Mouse (Mus musculus) megakaryocyte-erythroid progenitor cell, adult 5-6 weeks (primary cell): ENCODE data around the gene Atp7b. TPM values are rescaled to one million over a fixed set of nuclear protein-coding genes. Genes with fewer than 3 reads are reported as not detected.

ENCODE experiments used
- ATAC-seq: replicated peaks from 2 replicates; pipeline ENCODE4 v1.8.0; 2016; ENCODE audit warnings: mild to moderate bottlenecking, inconsistent platforms; ENCODE audit not compliant: severe bottlenecking, poor library complexity, low FRiP score, low TSS enrichment
- total RNA-seq, 2 experiments: library from RNA; stranded (forward) in 1 of 2; stranded (reverse) in 1 of 2; fragments of 200-1000, 215-1000 nt in 1 of 2; fragments of >200 nt in 1 of 2; fragmentation: Nextera tagmentation in 1 of 2; gene quantifications; 2 replicates each; pipeline ENCODE4 v1.2.3; 2014 to 2017

Atp7b gene
- total RNA-seq, 2 experiments from 2014 or later, result 29.1 to 51.5 TPM

DNA sequence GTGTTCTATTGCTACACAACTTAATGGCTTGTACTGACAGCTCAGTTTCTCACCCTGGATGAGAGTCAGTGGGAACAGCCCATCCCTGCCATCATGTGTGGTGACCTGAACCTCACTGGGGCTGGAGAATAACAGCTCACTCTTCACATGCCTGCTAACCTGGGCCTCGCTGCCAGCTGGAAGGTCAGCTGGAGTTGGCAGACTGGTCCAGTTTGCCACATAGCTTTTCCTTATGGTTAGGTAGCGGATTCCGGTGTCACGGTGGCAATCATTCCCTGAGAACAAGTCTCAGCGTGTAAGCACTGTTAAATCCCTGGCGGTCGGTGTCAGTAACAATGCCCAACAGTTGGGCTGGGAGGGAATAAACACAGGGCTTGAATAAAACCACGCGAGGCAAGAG lies 24.0 kb downstream of the Atp7b start:
- ATAC-seq, result no peak

DNA sequence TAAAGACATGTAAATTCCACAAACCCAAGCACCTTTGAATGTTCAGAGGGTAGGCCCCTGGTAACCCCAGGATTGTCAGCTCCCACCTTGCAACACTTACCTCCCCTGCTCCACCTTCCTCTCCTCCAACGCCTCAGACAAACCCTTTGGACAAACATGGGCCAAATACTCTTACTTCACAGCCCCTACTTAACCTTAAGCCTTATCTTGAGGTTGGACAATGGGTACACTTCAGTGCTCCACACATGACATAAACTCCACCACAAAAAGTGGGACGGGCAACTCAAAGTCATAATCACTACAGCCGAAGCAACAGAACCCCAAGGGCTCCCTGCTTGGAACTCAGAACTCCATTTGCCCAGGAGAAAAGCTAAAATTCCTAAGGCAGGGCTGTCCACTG lies 29.1 kb downstream of the Atp7b start:
- no peak for ATAC-seq

DNA sequence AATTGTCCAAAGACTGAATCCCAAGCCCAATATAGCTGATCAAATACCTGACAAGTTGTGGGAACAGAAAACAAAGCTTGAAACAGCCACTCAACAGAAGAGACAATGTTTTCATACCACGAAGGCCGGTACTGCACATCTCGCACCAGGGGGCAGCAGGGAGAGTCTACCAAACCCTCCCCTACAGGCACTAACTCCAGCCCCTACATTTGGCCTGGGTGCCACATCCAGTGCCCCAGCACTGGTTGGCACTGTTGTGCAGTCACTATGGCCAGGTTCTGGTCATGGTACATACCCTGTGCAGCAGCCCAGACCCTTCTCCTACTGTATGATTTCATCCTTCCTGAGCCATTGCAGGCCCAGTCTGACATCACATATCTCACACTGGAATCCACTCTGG lies 31.1 kb downstream of the Atp7b start:
- peak; percentile 69; the same call in 1 of the 2 replicates for ATAC-seq

DNA sequence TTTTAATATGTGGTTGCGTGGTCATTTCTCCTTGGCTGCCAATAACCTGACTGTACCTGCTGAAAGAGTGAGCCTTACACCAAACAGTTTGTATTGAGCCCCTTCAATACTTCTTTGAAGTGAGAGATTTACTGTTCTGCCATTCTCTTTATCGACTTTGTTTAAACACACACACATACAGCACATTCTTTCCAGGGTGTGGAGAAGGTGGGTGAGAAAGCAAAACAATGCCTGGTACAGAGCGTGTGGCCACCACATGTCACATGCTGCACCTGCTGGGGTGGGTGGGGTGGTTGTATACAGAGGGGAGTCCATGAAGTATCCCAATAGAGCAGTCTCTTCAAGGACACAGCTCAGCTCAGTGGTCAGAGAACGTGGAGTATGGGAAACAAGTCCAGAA lies 34.9 kb downstream of the Atp7b start:
- ATAC-seq, result no peak

DNA sequence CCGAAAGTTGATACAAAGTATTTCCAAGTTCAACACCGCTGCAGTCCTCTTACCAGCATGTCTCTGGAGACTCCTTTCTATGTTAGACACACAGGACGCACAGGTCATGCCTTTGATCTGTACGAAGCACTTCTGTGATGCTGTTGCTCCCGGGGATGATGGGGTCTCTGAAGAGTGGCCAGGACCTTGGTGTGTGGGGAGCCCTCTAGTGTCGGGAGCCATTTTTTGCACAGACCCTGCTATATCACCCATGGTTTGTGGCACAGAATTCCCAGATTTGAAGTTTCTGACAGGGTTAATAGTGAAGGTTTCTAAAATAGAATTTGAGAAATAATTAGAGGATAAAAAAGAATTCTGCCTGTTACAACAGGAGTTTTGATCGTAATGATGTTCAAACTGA lies 37.9 kb downstream of the Atp7b start:
- ATAC-seq, result no peak

DNA sequence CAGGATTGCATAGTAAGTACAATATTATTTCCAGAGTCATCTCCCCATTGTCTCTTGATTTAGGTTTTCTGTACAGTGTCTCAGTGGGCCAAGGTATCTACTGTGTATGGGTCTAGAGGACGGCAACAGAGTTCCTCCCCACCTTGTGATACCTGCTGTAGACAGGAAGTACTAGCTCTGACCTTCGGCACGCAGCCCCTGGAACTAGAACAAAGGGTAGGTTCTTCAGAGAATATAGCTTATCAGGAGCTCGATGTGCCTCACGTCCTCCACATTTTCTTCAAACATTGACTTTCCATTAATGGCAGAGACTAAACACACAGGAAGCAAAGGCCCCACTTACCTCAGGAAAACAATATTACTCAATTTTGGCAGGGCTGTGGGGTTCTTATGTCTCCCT lies 40.6 kb downstream of the Atp7b start:
- no peak for ATAC-seq

DNA sequence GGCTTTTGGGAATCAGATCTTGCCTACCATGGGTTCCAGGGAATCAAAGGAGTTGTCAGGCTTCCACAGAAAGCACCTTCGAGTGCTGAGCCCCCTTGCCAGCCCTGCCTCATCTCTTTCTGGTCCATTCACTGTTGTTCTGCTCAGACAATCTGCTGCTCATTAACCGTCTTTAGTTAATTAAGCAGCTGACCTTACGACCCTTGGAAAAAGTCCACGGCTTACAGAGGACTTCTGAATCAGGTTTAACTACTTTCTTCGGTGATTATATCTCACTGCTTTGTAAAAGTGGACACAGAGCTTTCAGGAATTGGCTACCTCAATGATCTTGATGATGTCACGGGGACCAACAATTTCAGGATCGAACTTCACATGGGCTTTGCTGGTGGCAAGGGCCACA lies 42.4 kb downstream of the Atp7b start:
- no peak for ATAC-seq

DNA sequence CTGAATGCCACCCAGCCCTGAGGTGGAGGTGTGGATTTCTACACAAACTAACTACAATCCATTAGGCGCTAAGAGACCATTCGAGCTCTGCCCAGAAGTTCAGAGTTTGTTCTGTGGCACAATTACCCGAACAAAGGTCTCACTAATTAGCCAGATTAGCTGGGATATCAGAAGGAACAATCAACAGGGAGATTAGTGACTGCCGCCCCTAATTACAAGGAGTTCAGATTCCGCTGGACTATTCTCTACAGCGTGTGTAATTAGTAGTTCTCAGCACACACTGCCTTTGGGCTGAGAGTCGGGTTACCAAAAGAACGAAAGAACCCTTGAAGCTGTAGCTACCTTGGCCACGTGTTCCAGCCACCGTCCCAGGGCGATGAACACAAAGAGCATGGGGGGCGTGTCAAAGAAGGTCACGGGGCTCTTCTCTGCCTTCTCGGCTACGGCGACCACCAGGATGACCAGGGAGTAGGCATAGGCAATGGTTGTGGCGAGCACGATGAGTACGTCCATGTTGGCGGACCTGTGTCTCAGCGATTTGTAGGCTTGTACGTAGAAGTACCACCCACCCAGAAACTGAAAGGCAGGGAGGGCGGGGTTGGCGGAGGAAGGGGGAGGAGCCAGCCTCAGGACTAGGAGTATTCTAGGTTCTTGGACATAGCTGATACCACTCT lies 46.9 kb downstream of the Atp7b start:
- no peak for ATAC-seq

DNA sequence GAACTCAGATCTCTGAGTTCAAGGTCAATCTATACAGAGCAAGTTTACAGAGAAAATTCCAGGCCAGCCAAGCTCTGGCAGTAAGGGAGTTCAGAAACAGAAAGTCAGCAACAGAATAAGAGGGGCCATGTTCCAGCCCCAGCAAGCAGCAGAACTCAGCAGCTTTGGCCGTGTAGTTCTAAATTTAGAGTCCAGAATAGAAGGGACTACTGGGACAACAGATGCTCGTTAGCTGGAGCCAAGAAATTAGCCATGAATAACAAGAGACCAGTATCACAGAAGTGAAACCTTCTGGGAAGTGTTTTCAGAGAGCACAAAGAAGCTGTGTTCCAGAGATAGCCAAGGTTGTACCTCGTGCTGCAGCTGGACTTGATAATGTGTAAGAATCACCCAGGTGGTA lies 50.7 kb downstream of the Atp7b start:
- ATAC-seq, result no peak

DNA sequence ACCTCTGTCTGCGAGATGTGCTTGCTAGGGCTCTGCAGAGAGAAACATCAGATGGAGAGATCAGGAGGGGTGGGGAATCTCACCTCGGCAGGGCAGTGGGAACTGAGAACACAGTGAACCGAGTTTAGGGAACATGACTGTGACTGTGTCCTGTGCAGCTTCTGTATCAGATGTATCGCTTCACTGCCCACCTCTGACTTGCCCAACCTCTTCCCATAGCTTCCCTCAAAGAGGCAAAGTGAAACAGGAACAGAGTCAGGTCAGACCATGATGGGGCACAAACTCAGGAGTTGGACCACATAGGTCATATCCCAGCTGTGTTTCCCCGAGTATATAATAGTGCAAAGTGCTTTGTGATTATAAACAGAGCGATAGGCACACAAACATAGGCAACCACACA lies 53.7 kb downstream of the Atp7b start:
- no peak for ATAC-seq

DNA sequence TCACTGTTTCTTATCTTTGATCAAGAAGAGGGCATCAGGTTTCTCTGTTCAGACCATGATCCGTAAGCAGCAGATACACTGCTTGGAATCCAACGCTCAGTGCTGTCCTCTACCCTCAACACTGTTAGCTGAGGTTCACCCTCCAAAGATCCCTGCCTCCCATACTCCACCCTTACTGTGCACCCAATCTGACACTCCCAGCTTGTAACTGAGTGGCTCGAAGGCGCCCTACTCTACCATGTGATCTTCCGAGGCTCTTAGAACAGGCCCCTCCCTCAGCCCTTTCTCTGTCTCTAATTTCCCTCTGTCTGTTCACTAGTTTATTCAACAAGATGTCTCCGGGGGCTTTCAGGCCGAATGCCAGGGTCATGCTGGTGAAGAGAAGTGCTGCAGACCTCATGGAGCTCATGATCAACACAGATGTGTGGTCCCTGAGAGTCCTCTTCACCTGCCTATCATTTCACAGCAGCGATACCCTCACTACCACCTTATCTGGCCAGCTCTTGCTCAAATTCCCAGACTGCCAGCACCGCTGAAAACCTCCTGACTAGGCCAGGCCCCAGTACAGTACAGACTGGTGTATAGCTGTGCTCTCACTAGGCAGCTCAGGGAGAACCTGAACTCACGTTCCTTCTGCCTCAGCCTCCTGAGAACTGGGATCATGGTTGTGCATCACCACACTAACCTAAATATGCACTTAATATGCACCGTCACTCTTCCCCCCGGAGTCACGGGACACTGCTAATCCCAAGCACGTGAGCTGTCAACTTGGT lies 55.2 kb downstream of the Atp7b start:
- ATAC-seq, result peak; percentile 48; the same call in 1 of the 2 replicates

DNA sequence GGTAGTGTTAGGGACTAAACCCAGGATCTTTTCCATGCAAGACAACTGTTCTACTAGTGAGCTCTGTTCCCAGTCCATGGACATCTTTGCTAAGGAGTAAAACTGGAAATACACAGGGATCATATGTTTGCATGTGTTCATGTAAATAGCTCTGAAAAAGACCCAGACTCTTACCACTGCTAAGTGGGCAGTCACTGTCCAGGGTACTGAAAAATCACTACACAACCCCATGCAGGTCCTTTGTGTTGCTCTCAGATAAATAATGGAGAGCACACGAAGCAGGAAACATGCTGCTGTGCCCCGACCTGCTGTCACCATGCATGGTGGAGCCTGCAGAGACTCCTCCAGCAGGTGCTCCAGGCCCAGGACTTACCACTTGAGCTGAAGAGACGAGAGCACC lies 64.9 kb downstream of the Atp7b start:
- ATAC-seq, result no peak

DNA sequence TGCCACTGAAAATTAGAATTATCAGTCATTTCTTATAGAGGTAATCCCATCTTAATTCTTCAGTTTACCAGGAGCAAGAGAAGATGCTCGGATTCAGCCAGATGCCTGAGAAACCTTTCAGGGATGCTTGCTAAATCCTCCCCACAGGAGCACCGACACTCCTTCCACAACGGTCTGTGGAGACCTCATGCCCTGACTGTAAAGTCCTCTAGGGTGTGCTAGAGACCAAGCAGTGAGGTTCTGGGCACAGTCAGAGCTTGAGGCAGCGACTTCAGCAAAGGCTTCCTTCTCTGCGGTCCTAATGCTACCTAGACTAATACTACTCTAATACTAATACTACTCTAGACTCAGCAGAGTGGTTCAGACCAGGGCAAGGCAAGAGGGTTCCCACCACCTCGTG lies 67.9 kb downstream of the Atp7b start:
- ATAC-seq, result peak; percentile 83

DNA sequence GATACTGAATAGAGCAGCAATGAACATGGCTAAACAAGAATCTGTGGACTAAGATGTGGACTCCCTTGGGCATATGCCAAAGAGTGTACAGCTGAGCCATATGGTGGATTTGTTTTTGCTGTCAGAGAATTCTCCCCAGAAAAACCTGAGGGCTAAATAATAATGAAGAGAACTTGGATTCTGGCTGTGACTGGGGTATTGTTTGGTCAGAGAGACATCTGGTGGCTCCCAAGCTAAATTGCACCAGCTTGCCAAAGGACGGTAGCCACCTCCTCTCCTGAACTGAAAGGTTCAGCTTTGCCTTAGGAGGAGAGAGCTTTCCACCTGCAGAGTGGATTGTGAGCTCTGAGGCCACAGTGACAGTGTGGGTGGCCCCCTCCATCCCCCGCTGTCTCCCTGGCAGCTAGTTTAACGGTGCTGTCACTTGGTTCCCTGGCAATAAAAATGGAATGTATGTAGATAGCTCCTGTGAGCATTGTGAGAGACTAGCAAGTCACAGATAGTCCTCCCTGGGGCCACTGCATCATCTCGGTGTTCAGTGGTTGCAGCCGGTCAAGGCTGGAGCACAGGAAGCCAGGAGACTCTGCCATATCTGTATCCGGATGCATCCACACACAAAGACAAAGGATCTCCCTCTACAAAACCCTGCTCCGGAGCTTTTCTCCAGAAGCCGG lies 78.3 kb downstream of the Atp7b start:
- no peak for ATAC-seq

DNA sequence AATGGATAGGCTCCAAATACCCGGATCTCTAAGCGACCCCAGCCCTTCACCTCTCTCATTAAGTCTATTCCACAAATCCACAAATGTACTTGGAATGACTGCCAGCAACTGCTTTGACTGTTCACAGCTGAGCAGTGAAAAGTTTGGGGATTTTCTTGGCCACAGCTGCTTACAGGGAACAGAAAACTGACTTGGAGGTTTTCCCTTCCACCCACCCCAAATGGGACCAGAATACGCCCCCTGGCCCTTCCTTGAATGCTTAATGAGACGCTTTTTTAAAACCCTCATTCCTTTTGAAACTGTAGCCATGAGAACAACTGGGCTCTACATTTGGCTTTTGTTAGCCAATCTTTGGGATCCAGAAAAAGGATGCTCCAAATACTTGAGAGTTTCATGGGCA lies 81.9 kb downstream of the Atp7b start:
- no peak for ATAC-seq

DNA sequence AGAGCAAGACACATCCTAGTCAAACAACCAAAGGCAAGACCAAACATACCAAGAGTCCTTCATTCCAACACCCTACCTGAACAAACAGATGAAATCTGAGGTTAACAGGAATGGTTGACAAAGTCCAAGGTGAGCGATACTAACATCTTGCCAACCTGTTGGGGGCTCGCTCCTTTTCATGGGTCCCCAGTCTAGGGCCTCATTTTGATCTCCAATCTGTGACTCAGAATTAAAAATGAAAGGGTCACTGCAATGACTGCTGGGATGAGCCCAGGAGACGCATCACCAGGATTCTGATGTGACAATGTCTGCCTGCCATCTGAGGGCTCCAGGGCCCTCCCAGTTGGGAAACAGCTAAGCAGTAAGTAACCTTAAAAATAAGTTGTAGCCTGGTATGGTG lies 90.6 kb downstream of the Atp7b start, which contains the start of gene Ccdc70:
Gene Ccdc70, plus strand, starts transcription at position 301 of the 400 bp plus-strand sequence.
- ATAC-seq, result no peak

DNA sequence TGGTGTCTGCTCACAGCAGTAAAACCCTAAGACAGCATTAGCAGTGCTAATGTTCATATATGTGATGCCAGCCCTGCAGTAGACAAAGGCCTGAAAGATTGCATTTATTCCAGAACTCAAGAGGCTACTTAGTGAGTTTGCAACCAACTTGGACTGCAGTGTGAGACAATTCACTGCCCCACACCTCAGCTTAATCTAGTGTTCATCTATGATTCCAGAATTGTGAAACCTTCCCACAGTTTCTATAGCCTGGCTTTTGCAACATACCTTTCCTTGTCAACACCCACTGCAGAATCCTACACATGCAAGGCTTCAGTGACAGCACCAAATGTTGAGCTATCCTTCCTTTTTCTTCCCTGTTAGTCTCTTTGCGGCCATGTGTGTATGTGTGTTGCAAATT lies 93.5 kb downstream of the Atp7b start:
- no peak for ATAC-seq

DNA sequence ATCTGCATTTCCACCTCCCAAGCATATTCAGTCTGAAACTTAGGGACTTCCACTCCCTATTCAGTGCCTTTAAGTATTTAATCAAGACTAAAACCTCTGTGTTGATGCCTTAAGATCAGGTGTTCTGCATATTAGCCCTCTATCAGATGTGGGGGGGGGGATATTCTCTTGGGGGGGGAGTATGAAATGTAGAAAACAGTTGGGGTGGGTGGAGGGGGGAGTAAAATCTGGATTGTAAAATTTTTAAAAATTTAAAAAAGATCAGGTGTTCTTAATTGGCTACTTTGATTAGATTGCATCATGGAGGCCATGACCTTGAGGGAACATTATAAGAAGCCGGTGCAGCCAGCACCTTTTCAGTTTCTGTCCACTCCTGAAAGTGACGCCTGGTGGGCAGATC lies 101.7 kb downstream of the Atp7b start, which contains the start of gene Fam90a1a:
Gene Fam90a1a, plus strand, starts transcription at position 301 of the 400 bp plus-strand sequence.
- ATAC-seq, result no peak

DNA sequence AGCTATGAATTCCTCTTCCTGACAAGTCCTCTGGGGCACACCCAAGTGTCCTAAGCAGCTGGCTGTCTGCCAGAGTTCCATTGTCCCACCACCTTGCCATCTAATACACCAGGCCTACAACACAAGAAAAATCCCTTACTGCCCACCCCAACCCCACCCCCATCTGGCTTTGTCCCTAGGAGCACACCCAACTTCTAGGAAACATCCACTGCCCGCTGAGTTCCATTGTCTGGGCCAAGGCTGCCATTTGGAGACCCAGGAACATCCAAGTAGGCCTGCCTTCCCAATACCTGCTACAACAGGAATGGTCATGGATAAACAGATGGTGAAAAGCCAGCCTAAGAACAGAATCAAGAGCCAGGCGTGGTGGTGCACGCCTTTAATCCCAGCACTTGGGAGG lies 103.8 kb downstream of the Atp7b start:
- no peak for ATAC-seq

DNA sequence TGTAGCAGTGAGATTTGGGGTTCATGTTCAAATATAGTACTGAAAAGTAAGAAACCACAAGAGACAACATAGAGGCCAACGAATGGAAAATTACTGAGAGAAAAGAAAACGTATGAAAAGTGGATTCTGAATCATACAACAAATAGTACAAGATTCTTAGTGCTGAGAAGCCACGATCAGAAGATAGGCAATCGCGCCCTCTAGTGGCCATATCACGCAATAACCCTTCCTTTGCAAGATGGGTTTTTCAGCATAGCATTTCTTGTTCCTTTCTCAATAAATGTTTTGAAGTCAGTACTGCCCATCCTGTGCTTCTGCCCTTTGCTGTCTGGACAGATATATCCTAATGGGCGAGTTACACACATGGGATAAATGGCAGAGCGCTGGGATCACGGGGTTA lies 104.8 kb downstream of the Atp7b start:
- peak; percentile 61; the same call in 1 of the 2 replicates for ATAC-seq
